Mouse (Mus musculus): Measurements from ENCODE around the gene Brd4.

Brd4 gene

GRCm38 (mm10) chr17:32166687-32167086, 117.8 kb downstream of the Brd4 start, which contains the start of gene Notch3:
Gene Notch3 (minus strand): TSS chr17:32166852.
- DNase-seq (ENCODE audit: low spot score) = no peak

- no peak for DNase-seq (ENCODE audit: low spot score)
Measured at GRCm38 (mm10) chr17:32165803-32166595, 118.5 kb downstream of the Brd4 start.

- no peak for DNase-seq (ENCODE audit: low spot score)
Measured at GRCm38 (mm10) chr17:32165266-32165802, 119.2 kb downstream of the Brd4 start.

GRCm38 (mm10) chr17:32164780-32165179, 119.7 kb downstream of the Brd4 start:
- no peak for DNase-seq (ENCODE audit: low spot score)

- peak; percentile 13 for DNase-seq (ENCODE audit: low spot score)
Measured at GRCm38 (mm10) chr17:32163910-32164650, 120.4 kb downstream of the Brd4 start.

- no peak for DNase-seq (ENCODE audit: low spot score)
Measured at GRCm38 (mm10) chr17:32162112-32162850, 122.2 kb downstream of the Brd4 start.

GRCm38 (mm10) chr17:32160882-32161281, 123.6 kb downstream of the Brd4 start:
- DNase-seq (ENCODE audit: low spot score) = no peak

- DNase-seq (ENCODE audit: low spot score) = no peak
Measured at GRCm38 (mm10) chr17:32158841-32159240, 125.7 kb downstream of the Brd4 start.

- DNase-seq (ENCODE audit: low spot score) = no peak
Measured at GRCm38 (mm10) chr17:32146718-32147117, 137.8 kb downstream of the Brd4 start.
